Mouse (Mus musculus) granulocyte monocyte progenitor cell, adult 5-6 weeks (primary cell): ENCODE results near the gene Ccdc175. TPM values are rescaled to one million over a fixed set of nuclear protein-coding genes. Genes with fewer than 3 reads are reported as not detected.

ENCODE experiments used
- total RNA-seq, 2 experiments: library from RNA; stranded (forward) in 1 of 2; stranded (reverse) in 1 of 2; fragments of 200-712, 200-1000 nt in 1 of 2; fragments of >200 nt in 1 of 2; fragmentation: Nextera tagmentation in 1 of 2; gene quantifications; 2 replicates each; pipeline ENCODE4 v1.2.3; 2014 to 2017

Gene Ccdc175
- total RNA-seq, 2 experiments from 2014 or later = not detected

Other genes with a start within 250 kb of the Ccdc175 start
- gene Gpr135, start 113.9 kb downstream of the Ccdc175 start, total RNA-seq (2014; fragmentation: Nextera tagmentation) = not detected in 2 replicates
- gene Gpr135, start 113.9 kb downstream of the Ccdc175 start, total RNA-seq (2017) = 0.21 TPM in 1 of 2 replicates, not detected in the other
- gene L3hypdh, start 99.6 kb downstream of the Ccdc175 start, total RNA-seq (2014; fragmentation: Nextera tagmentation) = 0.90 and 1.8 TPM in 2 replicates
- gene L3hypdh, start 99.6 kb downstream of the Ccdc175 start, total RNA-seq (2017) = 0.67 and 0.73 TPM in 2 replicates
- 20.8 and 30.2 TPM in 2 replicates for gene Jkamp, start 99.4 kb downstream of the Ccdc175 start, total RNA-seq (2014; fragmentation: Nextera tagmentation)
- gene Jkamp, start 99.4 kb downstream of the Ccdc175 start, total RNA-seq (2017) = 23.1 TPM in 2 replicates
- gene Rtn1, start 224.0 kb upstream of the Ccdc175 start, total RNA-seq (2014; fragmentation: Nextera tagmentation) = not detected in 2 replicates
- gene Rtn1, start 224.0 kb upstream of the Ccdc175 start, total RNA-seq (2017) = not detected in 2 replicates